Mouse (Mus musculus) urinary bladder, postnatal 36 days (tissue): Measurements from ENCODE around the gene Rnf34.

Experiments used
- DNase-seq, 2 experiments: peaks; one replicate each; pipeline ENCODE4 v3.0.0; 2022; ENCODE audit warnings: low spot score in 2 of 2, mixed read lengths in 1 of 2

Gene Rnf34

DNA sequence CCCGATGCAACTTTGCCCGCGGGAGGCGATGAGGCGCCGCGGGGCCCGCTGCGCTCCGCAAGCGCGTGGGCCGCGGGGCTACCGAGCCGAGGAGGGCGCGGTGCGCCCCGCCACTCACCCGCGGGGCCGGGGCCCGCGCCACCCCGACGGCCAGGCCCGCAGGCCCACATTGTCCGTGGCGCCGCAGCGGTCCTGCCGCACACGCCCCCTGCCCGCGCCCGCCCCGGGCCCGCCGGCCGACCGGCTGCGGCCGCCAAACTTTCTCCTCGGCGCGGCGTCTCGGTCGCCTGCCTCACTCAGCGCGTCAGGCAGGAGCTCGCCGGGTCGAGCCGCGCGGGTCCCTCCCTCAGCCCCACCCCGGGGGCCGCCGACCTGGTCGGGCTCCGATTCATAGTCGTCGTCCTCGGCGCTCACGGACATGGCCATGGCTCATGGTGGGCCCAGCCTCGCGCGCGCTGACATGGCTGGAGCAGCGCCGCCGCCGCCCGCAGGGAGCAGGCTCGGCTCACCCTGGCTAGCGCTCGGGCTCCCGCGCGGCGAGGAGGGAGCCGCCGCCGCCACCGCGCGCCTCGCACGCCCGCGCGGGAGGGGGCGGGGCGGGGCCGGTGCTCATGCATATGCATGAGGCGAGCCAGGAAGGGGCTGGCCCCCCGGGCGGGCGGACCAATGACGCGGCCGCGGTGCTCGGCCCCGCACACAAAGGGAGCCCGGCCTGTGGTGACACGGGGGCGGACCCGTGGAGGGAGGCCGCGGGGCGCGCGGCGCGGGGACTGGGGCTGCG, 50.1 kb downstream of the Rnf34 start:
- DNase-seq, result peak; percentile 78 to 88

DNA sequence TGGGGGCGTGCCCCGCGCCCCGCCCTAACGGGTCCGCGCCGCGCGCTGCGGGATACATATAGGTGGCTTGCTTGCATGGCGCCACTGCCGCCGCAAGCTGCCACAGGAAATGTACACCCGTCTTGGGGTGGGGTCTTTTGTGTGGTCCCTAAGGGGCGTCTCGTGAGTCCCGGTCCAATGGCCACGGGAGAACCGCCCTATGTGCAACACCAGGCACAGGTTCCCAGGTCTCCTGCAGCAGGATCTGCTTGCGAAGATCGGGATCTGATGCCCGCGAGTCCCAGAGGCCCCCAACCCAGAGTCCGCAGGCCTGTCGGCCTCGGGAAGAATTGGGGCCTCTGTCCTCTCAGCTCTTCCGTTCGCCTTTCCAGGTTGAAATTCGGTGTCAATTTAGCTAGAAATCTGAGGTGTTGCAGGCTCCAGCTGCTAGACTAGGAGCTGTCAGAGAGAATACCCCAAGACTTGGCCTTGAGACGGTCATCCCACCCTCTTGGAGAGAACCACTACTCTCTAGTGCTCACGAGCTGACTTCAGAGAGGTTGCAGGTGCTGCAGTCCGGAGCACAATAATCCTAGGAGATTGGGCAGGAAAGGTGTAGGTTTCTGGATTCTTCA, 50.8 kb downstream of the Rnf34 start:
- no peak for DNase-seq

- no peak for DNase-seq
These were observed 51.3 kb downstream of the Rnf34 start for GRCm38 (mm10) chr5:122901179-122901578.

DNA sequence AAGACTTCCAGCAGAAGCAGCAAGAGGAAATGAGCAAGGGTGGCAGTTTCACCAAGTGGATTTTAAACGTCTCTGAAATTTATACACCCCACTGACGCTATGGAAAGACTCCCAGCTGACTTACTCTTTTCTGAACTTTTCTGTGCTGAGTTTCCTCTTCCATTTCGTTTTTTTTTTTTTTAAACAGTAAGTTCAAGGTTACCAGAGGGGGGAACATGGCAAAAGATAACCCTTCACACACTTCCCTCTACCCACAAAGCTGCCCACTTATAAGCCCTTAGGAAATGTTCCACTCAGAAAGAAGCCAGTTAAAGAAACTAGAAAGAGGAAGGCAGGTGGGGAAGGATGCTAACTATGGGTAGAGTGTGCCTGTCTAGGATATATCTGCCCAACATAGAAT, 51.8 kb downstream of the Rnf34 start:
- DNase-seq, result no peak

DNA sequence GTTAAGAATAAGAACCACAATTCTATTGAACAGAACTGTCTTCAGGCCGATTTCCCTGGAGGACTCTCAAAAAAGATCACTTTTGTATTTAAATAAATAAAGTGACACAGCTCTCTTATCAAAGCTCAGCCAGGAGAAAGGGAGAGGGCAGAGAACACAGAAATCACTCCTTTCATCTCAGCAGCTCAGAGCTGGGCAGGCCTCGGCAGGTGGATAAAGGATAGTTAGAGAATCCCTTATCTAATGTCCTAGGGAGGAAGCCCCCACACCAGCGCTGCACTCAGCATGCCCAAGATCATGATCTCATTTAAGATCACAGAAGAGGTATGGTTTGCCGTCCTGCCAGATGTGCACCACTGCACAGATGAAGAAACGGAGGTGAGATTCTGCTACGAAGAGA, 52.4 kb downstream of the Rnf34 start:
- DNase-seq, result no peak

DNA sequence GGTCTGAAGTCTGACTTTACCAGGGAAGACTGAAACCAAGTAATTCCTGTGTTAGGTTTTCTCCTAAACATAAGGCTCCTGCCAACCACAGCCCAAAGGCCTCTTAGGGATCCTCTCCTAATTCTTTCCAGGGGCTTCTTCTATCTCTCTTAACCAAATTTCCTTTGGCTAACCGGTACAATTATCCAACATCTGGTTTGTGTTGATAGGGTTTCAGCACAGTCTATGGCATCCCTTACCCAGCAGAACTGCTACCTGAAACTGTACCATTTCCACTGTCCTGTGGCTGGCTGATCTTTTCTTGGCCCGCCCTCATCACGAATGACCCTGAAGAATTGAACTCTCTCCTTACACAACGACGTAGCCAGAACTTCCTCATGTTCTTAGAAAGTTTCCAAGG, 53.3 kb downstream of the Rnf34 start:
- DNase-seq, result no peak

DNA sequence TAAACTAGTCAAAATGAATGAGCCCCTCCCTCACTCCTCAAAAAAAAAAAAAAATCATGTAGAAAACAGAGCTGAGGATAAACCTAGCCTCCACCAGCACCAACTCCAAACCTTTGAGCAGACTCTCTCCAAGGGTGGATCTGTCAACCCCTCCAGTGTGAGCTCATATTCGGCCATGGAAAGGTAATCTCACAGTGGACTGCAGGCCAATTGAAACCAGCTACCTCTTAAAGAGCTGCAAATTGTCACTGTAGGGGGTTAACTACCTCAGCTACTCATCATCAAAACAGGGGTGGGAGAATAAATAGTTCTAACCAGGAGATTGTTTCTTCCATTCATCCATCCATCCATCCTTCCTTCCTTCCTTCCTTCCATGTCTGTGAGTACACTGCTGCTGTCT, 57.3 kb downstream of the Rnf34 start:
- DNase-seq, result no peak

DNA sequence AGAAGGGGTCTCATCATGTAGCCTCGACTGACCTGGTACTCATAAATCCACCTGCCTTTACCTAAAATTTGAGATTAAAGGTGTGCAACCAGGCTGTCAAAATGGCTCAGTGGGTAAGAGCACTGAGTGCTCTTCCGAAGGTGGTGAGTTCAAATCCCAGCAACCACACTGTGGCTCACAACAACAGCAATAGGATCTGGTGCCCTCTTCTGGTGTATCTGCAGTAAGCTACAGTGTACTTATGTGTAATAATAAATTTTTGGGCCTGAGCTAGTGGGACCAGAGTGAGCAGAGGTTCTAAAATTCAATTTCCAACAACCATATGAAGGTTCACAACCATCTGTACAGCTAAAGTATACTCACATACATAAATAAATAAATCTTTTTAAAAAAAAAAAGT, 58.2 kb downstream of the Rnf34 start:
- DNase-seq, result no peak

- DNase-seq, result no peak
These were observed 59.6 kb downstream of the Rnf34 start for GRCm38 (mm10) chr5:122909481-122909880.

GRCm38 (mm10) chr5:122912863-122913262, 63.0 kb downstream of the Rnf34 start:
- DNase-seq, result no peak

DNA sequence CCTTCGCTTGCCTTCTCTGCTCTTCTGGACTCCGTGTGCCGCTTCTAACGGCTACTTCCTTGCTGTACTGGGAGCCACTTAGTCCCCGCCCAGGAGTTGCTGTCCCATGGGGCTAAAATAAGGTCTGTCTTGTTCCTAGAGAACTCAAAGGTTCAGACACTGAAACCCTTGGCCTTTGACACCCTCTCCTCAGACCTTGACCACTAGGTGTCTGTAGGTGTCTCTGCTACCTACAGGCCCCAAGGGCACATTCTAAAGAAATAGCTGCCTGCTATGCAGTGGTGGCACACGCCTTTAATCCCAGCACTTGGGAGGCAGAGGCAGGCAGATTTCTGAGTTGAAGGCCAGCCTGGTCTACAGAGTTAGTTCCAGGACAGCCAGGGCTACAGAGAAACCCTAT, 66.3 kb downstream of the Rnf34 start:
- DNase-seq, result no peak

DNA sequence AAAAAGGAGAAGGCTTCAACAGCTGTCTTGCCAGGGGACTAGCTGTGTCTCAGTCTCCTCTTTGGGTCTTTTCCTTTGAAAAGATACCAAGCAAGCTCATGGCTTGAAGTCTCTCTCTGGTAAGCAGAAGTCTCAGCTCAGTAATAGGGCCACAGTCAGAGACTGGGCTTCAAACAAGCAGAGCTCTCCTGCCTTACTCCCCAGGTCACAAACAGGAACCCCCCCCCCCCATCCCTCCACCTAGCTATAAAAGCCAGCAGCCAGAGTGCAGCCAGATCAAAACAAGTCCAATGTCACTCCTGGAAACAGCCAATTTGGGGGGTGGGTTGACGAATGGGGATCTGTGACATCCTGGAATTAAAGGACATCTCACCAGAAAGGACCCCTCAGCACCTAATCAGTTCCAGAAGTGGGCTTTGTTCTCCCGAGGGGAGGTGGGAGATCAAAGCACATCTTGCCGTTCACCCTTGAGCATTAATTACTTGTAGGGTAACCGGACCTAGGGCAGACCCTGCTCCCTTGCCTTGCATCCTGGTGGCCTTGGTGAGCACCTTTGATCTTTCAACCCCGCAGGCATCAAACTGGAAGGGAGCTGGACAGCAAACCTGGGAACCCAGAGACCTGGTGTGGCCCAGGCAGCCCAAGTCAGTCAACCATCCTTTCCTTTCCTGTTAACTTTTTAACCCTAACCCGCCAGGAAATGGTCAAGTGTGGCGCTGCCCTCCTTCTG, 68.3 kb downstream of the Rnf34 start:
- DNase-seq, result no peak

GRCm38 (mm10) chr5:122920557-122920956, 70.7 kb downstream of the Rnf34 start:
- no peak for DNase-seq
